Mouse (Mus musculus): ENCODE data around the gene Gm853.

DNA sequence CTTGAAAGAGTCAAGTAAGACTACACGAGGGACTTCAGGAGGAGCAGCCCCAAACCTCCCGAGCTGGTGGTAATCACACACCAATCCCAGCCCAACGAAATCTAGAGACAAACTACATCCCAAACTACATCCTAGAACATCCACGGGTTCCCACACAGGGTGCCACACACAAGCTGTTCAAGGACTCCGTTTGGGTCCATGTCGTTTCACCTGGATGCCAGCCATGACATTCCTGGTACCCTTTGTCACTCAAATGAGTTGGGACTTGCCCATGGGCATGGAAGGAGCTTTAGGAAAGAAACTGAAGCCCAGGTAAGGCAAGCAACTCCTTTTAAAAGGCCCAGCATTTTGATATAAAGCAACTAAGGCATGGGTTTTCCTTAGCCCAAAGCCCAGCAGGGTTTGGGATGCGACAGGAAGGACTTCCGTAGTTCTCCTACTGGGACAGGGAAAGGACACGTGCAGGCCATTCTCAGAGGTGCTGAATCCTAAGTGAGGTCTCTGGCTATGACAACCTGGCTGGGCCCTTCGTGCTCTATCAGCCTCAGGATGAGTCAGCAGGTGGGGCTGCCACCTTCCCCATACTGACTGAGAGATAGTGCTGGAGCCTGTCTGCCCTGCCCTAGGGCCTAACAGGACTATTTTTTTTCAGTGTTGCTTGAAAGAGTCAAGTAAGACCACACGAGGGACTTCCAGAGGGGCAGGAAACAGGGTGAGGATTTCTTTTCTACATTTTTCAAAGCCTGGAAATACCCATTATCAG, 49.0 kb downstream of the Gm853 start:
- TF ChIP-seq CTCF (IDR thresholded peaks at IDR 0.05; ENCODE audit: low read depth) (no peak), EP300 (IDR thresholded peaks at IDR 0.05; ENCODE audit: low read depth) (no peak)

Data from liver, embryonic 14.5 days (tissue).